Mouse (Mus musculus) CD4-positive helper T cell, adult 2 months (primary cell): ENCODE data around the gene Wwp2.
"Not testable (repeated sequence)": the region's sequence is repeated elsewhere in the genome, so short reads cannot be mapped to it uniquely, and the experiment has no call there.

Experiments
- DNase-seq: peaks from one replicate; pipeline ENCODE4 v3.0.0-alpha.2; 2012; ENCODE audit warnings: low read depth, missing footprints, low spot score

The Wwp2 gene

GRCm38 (mm10) chr8:107473369-107473768 lies 37.2 kb downstream of the Wwp2 start:
- DNase-seq: no peak

DNA sequence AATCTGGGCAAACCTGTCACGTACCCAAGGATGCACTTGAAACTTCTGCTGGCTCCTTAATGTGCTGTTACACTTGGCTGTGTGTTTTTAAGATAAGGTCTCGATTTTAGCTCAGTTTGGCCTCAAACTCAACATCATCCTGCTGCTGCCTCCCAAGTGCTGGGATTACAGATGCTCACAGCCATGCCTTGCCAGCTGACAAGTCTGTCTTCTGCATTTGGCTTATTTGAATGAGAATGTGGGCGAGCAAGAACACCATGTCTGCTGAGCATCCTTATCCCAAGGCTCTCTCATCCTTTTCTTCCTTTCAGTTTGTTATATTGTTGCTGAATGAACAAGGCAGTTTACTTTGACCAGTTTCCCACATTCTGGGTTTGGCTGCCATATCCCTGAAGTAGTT lies 39.4 kb downstream of the Wwp2 start:
- no peak for DNase-seq

GRCm38 (mm10) chr8:107476786-107477185 lies 40.6 kb downstream of the Wwp2 start:
- not testable (repeated sequence) for DNase-seq

DNA sequence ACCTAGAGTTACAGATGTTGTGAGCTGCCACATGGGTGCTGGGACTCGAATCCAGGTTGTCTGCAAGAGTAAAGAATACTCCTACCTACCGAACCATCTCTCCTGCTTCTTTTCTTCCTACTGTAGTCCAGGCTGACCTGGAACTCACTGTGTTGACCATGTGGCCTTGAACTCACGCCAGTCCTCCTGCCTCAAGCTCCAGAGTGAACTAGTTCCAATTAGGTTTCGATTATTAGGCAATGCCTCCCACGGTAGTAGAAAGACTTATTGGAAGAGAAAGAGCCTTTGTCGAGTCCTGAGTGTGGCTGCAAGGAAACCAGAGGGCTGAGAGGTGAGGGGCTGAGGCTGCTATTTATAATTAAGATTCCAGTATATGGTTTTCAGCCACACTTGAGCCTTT lies 42.6 kb downstream of the Wwp2 start:
- no peak for DNase-seq

DNA sequence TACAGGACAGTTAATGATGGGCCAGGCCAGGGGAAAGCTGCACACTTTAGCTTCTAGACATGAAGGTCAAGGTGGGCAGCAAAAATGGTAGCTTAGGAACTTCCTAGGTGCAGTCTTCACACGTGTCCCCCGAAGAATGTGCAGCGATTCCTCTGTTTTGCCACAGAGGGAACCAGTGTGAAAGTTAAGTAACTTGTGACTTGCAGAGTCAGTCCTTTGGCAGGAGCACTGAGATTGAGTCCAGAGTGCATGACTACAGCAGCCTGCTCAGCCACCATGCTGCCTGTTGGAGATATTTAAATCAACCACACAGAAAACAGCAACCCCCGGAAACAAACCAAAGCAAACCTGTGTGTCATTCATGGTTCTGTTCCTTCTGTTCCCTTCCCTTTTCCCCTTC lies 44.3 kb downstream of the Wwp2 start:
- no peak for DNase-seq

DNA sequence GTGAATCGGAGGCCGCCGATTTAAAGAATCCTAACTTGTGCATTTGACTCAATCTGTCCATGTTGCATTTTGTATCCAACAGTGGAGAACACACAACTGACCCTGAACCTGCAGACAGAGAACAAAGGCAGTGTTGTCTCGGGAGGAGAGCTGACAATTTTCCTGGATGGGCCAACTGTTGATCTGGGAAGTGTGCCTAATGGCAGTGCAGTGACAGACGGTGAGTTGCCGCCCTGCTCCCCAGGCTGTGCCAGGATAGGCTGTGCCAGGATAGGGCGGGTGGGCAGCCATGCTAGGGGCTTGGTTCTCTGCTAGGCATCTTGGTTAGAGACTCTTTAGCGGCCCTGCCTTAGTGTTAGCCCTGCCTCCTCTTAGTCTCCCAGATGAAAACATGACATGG lies 47.1 kb downstream of the Wwp2 start:
- no peak for DNase-seq

- DNase-seq: no peak
These were observed 48.8 kb downstream of the Wwp2 start for GRCm38 (mm10) chr8:107484956-107485355.

DNA sequence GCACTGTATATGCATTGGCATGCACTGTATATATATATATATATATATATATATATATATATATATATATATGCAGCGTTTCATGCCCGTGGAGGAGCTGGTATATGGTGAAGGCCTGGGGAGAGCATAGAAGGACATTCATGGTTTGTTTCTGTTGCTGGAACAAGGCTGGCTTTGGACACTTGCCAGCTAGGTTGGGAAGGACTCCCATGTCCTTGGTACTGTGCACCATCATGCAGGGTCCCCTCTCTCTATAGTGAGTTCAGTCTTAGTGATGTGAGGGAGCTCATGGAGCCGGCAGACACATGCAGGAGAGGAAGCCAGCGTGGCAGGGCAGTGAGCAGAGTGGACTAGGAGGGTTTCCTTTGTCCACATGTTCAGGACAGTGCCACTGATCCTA lies 52.4 kb downstream of the Wwp2 start:
- DNase-seq: no peak

- no peak for DNase-seq
These were observed 52.9 kb downstream of the Wwp2 start for GRCm38 (mm10) chr8:107489086-107489485.

DNA sequence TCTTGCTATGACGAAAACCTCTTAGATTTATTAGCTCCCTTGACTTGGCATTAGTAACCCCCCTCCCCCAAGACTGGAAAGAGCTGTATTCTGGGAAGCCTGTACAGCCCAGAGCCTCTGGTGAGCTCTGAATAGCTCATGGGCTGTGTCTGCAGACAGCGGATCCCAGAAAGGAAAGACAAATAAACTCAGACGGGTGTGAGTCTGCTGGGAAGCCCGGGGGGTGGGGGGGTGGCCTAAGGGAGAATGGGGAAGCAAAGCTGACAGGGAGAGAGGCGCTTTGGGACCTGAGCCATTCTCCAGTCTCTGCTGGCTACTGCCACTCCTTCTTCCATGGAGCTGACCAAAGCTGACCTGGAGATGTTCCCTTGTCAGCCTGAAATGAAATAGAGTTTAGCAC lies 53.8 kb downstream of the Wwp2 start:
- no peak for DNase-seq

DNA sequence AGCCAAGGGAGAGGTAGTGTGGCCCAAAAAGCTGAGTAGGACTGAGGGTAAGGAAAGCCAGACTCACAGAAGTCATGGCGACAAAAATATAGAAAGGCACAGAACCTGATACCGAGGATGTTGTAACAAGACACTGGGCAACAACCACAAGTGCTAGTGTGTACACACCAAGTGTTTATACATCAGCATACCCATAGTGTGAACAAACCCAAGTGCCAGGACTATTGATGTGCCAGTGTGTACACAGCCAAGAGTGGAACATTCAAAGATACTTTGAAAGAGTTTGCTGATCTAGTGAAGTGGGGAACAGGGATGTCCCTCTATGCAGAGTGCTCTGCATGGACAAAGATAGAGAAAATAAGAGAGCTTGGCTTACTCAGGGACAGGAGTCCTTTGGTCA lies 54.5 kb downstream of the Wwp2 start:
- DNase-seq: no peak

- no peak for DNase-seq
These were observed 55.0 kb downstream of the Wwp2 start for GRCm38 (mm10) chr8:107491212-107491611.

DNA sequence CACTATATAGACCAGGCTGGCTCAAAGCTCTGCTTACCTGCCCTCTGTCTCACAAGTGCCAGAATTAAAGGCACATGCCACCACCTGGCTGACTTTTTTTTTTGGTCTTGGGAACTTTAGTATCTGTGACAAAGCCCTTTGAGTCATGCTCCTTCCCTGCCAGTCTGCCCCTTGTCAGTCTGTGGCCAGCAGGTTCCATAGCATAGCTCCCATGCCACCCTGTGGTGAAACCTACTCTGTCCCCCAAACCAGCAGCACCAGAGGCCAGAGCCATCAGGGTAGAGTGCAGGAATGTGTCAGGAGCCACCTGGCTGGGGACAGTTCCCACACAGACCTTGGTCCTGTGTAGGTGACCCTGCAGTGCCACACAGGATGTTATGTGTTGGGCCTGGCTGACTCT lies 55.7 kb downstream of the Wwp2 start:
- DNase-seq: no peak

GRCm38 (mm10) chr8:107492802-107493201 lies 56.6 kb downstream of the Wwp2 start:
- no peak for DNase-seq

DNA sequence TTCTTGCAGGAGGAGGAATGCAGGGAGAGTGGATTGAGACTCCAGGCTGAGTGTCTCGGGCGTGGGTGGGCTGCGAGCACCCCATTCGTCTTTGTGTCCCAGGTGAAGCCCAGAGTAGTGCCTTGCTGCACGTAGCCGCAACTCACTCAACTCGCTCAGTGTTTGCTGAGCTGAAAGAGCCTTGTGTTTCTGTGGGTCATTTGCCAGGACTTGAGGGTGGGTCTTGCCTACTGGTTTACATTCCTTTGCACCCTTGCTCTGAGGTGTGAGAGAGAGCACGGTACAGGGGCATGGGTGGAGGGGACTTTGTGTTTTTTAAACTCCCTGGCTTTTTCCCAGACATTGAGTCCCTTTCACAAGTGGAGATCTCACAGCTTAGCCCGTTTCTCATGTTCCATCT lies 59.3 kb downstream of the Wwp2 start:
- no peak for DNase-seq

DNA sequence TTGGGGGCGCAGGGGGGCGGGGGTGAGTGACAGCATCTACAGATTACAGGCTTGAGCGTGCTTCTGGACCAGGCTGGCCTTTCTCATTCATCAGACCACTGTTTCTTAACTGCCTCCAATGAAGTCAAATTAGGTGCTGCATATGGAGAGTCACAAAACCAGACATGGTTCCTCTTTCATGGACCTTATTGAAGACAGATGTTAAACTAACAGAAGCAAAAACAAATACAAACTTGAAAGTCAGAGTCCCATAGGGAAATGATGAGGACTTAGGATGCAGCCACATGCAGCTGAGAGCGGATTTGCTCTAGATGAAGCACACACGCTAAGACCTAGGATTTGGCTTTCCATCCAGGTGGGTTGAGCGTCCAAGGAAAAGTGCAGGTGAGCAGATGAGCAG lies 61.5 kb downstream of the Wwp2 start:
- no peak for DNase-seq

- no peak for DNase-seq
These were observed 62.2 kb downstream of the Wwp2 start for GRCm38 (mm10) chr8:107498390-107498789.

DNA sequence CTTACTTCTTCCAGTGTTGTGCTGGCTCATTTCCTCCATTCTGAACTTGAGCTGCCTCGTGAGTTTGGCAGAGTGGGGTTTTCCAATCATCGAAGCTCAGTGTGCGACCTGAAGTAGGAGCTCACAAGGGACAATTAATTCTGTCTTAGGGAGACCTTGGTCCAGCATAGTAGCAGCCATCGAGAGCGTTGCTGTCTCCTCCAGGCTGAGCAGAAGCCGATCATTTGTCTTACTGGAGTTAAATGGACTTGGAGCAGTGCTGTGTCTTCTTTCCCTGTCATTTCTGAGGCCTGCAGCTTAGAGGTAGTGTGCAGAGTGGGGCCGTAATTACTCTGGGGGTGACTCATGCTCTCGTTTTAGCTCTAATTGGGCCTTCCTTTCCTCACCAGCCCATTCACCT lies 62.6 kb downstream of the Wwp2 start:
- no peak for DNase-seq

- no peak for DNase-seq
These were observed 63.4 kb downstream of the Wwp2 start for GRCm38 (mm10) chr8:107499519-107499918.

- peak; percentile 5 for DNase-seq
These were observed 66.2 kb downstream of the Wwp2 start for GRCm38 (mm10) chr8:107502407-107502806.

DNA sequence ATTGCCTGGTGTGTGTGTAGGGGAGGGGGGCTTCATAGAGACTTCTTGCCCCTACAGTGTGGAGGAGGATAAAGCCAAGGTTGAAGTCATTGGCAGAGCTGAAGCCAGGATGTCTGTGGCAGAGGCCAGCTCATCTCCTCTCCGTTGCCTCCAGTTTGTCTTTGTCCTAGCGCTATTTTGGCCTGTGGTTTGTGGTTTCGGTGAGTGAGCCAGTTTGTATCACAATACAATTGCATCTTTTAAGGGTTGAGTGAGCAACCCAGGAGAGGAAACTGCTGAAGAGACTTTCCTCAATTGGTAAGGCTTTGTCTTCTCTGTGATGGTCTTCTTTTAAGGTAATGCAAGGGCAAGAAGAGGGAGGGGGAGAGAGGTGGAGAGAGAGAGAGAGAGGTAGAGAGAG lies 66.8 kb downstream of the Wwp2 start:
- peak; percentile 31 for DNase-seq

- no peak for DNase-seq
These were observed 67.2 kb downstream of the Wwp2 start for GRCm38 (mm10) chr8:107503354-107503753.

- peak; percentile 30 for DNase-seq
These were observed 68.2 kb downstream of the Wwp2 start for GRCm38 (mm10) chr8:107504239-107504985.

- peak; percentile 13 for DNase-seq
These were observed 69.1 kb downstream of the Wwp2 start for GRCm38 (mm10) chr8:107505271-107505670.
